Mouse (Mus musculus): ENCODE measurements around the gene Degs2.

- TF ChIP-seq POLR2A (IDR thresholded peaks at IDR 0.05; ENCODE audit: borderline replicate concordance, low read depth, low read length) (no peak), CTCF (IDR thresholded peaks at IDR 0.05; ENCODE audit: low read depth, low read length) (no peak)
These were observed 4.0 kb upstream of the Degs2 start for GRCm38 (mm10) chr12:108706129-108706528.

Data from bone marrow macrophage, adult 2 months (primary cell).